Mouse (Mus musculus): ENCODE measurements around the gene Ociad1. TPM values are rescaled to one million over a fixed set of nuclear protein-coding genes. Genes with fewer than 3 reads are reported as not detected.

Gene Ociad1
- polyA plus RNA-seq, 1 experiment from 2014 or later: 148 TPM

Other genes with a start within 250 kb of the Ociad1 start
- gene Fryl, start 36.2 kb upstream of the Ociad1 start, polyA plus RNA-seq (2014; fragmentation: Nextera tagmentation; extraction: Ambion mirVana): 40.2 and 53.2 TPM in 2 replicates
- gene Ociad2, start 48.2 kb downstream of the Ociad1 start, polyA plus RNA-seq (2014; fragmentation: Nextera tagmentation; extraction: Ambion mirVana): 8.0 and 9.8 TPM in 2 replicates
- gene Cwh43, start 113.3 kb downstream of the Ociad1 start, polyA plus RNA-seq (2014; fragmentation: Nextera tagmentation; extraction: Ambion mirVana): not detected in 2 replicates
- 73.0 and 80.4 TPM in 2 replicates for gene Dcun1d4, start 188.2 kb downstream of the Ociad1 start, polyA plus RNA-seq (2014; fragmentation: Nextera tagmentation; extraction: Ambion mirVana)